In the genomic region with DNA sequence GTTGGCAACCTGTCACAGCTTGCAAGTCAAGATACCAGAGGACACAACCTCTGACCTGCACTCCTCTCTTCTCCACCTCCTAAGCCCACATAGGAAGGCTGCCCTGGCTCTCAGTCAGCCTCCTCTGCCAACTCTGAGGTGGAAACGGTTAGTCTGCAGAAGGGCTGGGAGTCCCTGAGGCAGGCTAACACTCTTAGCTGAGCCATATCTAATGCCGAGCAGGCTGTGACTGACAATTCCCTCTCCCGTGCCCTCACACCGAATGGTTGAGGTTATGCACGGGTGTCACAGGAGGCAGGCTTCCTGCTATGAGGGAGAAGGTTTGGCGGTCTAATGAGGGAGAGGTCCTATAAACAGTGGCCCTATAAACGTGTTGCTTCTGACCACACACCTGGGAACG, we compare ENCODE assay signal across 24 mouse cellular contexts.
"Had no signal": no experiment of that assay in that cellular context is flagged by ENCODE, and none has a peak within 500 bp of the region (broad histone marks: within the 10 kb centered on the region; RNA-seq: fewer than 3 reads in every experiment).

No protein-coding gene starts in this region.

- H3K4me2 ChIP-seq: heart, embryonic 12.5 days; hindbrain, embryonic 14.5 days; kidney, embryonic 15.5 days; limb, embryonic 13.5 days; limb, embryonic 15.5 days; liver, embryonic 12.5 days had no signal

- H3K9me3 ChIP-seq: heart, embryonic 12.5 days; kidney, embryonic 15.5 days; limb, embryonic 13.5 days; limb, embryonic 15.5 days; liver, embryonic 12.5 days had no signal

- H3K27ac ChIP-seq: gastrocnemius, adult 2 months; heart, adult 2 months; hindbrain, embryonic 14.5 days; kidney, embryonic 15.5 days; kidney, postnatal 0 days; limb, embryonic 13.5 days; limb, embryonic 15.5 days; liver, embryonic 12.5 days; liver, embryonic 14.5 days had no signal

- H3K4me3 ChIP-seq: gastrocnemius, adult 2 months; heart, adult 2 months; heart, embryonic 12.5 days; kidney, embryonic 15.5 days; limb, embryonic 13.5 days; limb, embryonic 15.5 days; liver, embryonic 12.5 days had no signal

- H3K36me3 ChIP-seq: heart, embryonic 12.5 days; kidney, embryonic 15.5 days; limb, embryonic 15.5 days; liver, embryonic 12.5 days had no signal

- DNase-seq: gastrocnemius, adult 2 months; gastrocnemius, postnatal 10 days; gastrocnemius, postnatal 25 days; heart, adult 2 months; heart, postnatal 10 days; heart, postnatal 36 days; kidney, adult 11 months; kidney, adult 2 months; kidney, adult 9 months; kidney, postnatal 14 days; kidney, postnatal 36 days; layer of hippocampus, adult 9-11 months; layer of hippocampus, postnatal 36 days; left cerebral cortex, postnatal 4 days had no signal

- H3K27me3 ChIP-seq: heart, embryonic 12.5 days; kidney, embryonic 15.5 days; limb, embryonic 13.5 days; limb, embryonic 15.5 days; liver, embryonic 12.5 days had no signal

- H3K9ac ChIP-seq: heart, embryonic 12.5 days; hindbrain, embryonic 14.5 days; kidney, embryonic 15.5 days; limb, embryonic 13.5 days; limb, embryonic 15.5 days; liver, embryonic 12.5 days; liver, embryonic 14.5 days had no signal

- ATAC-seq: hindbrain, embryonic 16.5 days; intestine, embryonic 16.5 days; liver, embryonic 12.5 days had no signal
